Mouse (Mus musculus) liver, embryonic 12.5 days (tissue): ENCODE measurements around the gene Bend7. TPM values are rescaled to one million over a fixed set of nuclear protein-coding genes. Genes with fewer than 3 reads are reported as not detected.

Source experiments
- ATAC-seq: fragments of 200-750 bp; cut with Nextera tagmentation; 2 replicates; pipeline ENCODE4 v1.8.0; 2017; ENCODE audit warnings: moderate number of reproducible peaks, mild to moderate bottlenecking, moderate library complexity
- H3K27ac ChIP-seq: fragments of 300-500 bp; sonication (generic); 2 replicates; pipeline ENCODE4 v1.5.1; 2016; ENCODE audit warnings: mild to moderate bottlenecking
- H3K27me3 ChIP-seq: fragments of 300-500 bp; sonication (generic); replicated peaks from 2 replicates; pipeline ENCODE4 v1.6.1; 2016; ENCODE audit warnings: mild to moderate bottlenecking, moderate library complexity
- H3K36me3 ChIP-seq: fragments of 300-500 bp; sonication (generic); 2 replicates; pipeline ENCODE4 v1.6.1; 2016; ENCODE audit warnings: mild to moderate bottlenecking, moderate library complexity
- H3K4me1 ChIP-seq: fragments of 300-500 bp; sonication (generic); 2 replicates; pipeline ENCODE4 v1.6.1; 2016
- H3K4me2 ChIP-seq: fragments of 300-500 bp; sonication (generic); 2 replicates; pipeline ENCODE4 v1.6.1; 2016; ENCODE audit warnings: mild to moderate bottlenecking, moderate library complexity
- H3K4me3 ChIP-seq: fragments of 300-500 bp; sonication (generic); 2 replicates; pipeline ENCODE4 v1.5.1; 2016; ENCODE audit warnings: mild to moderate bottlenecking, moderate library complexity
- H3K9ac ChIP-seq: fragments of 300-500 bp; sonication (generic); 2 replicates; pipeline ENCODE4 v1.6.1; 2016; ENCODE audit warnings: mild to moderate bottlenecking, moderate library complexity
- H3K9me3 ChIP-seq: fragments of 300-500 bp; sonication (generic); replicated peaks from 2 replicates; pipeline ENCODE4 v1.6.1; 2016; ENCODE audit warnings: mild to moderate bottlenecking, moderate library complexity
- WGBS: fragments of 180-500 bp; shearing (Covaris S2); methylation state at CpG from one replicate; pipeline ENCODE4 v1.1.7; 2016; ENCODE audit not compliant: insufficient replicate concordance; 5-methylcytosine and 5-hydroxymethylcytosine counted together
- polyA plus RNA-seq: library from polyadenylated mRNA; unstranded; fragments of >200 nt; fragmentation: Nextera tagmentation; extraction: Ambion mirVana; gene quantifications from 2 replicates; pipeline ENCODE4 v1.2.1, GENCODE M21; 2016

The Bend7 gene
- polyA plus RNA-seq, 1 experiment from 2014 or later: 1.7 TPM

DNA sequence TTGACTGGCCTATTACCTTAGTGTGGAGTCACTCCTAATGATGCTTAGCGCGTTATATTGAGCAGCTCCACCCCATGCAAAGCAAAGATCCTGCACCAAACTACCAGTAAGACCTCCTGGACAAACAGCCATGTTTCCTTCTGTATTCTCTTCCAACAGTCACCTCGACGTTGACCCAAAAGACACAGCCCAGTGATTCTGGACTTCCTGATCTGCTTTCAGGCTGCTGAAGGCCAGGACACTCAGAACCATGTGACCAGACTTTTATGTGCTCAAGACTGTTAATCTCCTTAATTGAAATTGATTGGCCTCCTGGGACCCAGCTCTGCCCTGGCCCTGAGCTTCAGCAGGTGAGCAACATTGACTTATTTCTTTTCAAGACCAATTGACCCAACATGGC, 111.4 kb downstream of the Bend7 start:
- no peaks in the 10 kb centered on the region for H3K9me3 ChIP-seq
- no peak overlapping the region for H3K4me3 ChIP-seq
- no peak overlapping the region for H3K9ac ChIP-seq
- H3K4me1 ChIP-seq: peaks cover 21% of the 10 kb centered on the region
- no peak overlapping the region for H3K27ac ChIP-seq
- ATAC-seq: no peak
- 74% methylated on average over 4 of the region's 4 CpGs for WGBS
- H3K27me3 ChIP-seq: peaks cover 6% of the 10 kb centered on the region; the same call in 1 of the 2 replicates
- H3K36me3 ChIP-seq: no peaks in the 10 kb centered on the region
- no peak overlapping the region for H3K4me2 ChIP-seq

DNA sequence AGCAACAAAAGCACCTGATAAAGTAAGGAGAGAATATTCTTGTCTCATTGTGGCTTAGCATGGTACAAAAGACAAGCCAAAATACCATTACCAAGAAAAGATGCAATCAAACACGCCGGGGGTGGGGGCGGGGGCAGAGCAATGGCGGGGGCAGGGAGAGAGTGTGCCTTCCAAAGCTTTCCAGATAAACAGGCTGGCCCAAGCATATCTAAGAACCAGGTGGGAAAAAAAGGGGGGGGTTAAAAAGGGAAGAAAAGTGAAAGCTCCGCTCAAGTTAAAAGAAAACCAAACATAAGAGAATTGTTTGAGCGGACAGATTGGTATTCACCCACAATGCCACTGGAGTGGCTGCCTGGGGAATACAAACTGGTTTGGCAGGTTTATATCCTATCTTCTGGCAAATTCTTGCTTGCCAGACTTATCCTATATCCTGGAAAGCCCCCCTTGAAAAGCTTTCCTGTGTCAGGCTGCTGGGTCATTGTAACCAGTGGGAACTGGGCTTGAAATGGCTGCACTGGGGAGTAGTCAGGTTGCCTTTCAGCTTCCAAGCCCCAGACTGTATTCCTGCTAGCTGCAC, 111.9 kb downstream of the Bend7 start:
- ATAC-seq: no peak
- no peak overlapping the region for H3K27ac ChIP-seq
- 61% methylated on average over 6 of the region's 6 CpGs for WGBS
- H3K4me1 ChIP-seq: peaks cover 21% of the 10 kb centered on the region
- H3K4me3 ChIP-seq: no peak overlapping the region
- H3K27me3 ChIP-seq: peaks cover 4% of the 10 kb centered on the region; the same call in 1 of the 2 replicates
- H3K36me3 ChIP-seq: no peaks in the 10 kb centered on the region
- H3K9me3 ChIP-seq: no peaks in the 10 kb centered on the region
- no peak overlapping the region for H3K9ac ChIP-seq
- no peak overlapping the region for H3K4me2 ChIP-seq

GRCm38 (mm10) chr2:4831493-4831892, 113.9 kb downstream of the Bend7 start:
- H3K36me3 ChIP-seq: no peaks in the 10 kb centered on the region
- H3K4me2 ChIP-seq: no peak overlapping the region
- H3K4me3 ChIP-seq: no peak overlapping the region
- H3K27ac ChIP-seq: no peak overlapping the region
- H3K27me3 ChIP-seq: peaks cover 4% of the 10 kb centered on the region; the same call in 1 of the 2 replicates
- no peak overlapping the region for H3K9ac ChIP-seq
- peak; percentile 54; the same call in 1 of the 2 replicates for ATAC-seq
- no peaks in the 10 kb centered on the region for H3K9me3 ChIP-seq
- peaks cover 21% of the 10 kb centered on the region for H3K4me1 ChIP-seq
- 28% methylated on average over 4 of the region's 4 CpGs for WGBS

- Histone ChIP-seq H3K36me3 (no peaks in the 10 kb centered on the region), H3K9me3 (no peaks in the 10 kb centered on the region), H3K27me3 (no peaks in the 10 kb centered on the region; the same call in 1 of the 2 replicates), H3K27ac (no peak overlapping the region), H3K9ac (no peak overlapping the region), H3K4me1 (peaks cover 21% of the 10 kb centered on the region), H3K4me2 (no peak overlapping the region), H3K4me3 (no peak overlapping the region)
- WGBS: 62% methylated on average over 4 of the region's 4 CpGs
- ATAC-seq: no peak
These were observed 114.5 kb downstream of the Bend7 start for GRCm38 (mm10) chr2:4832166-4832565.

GRCm38 (mm10) chr2:4849449-4849848, 131.8 kb downstream of the Bend7 start:
- Histone ChIP-seq H3K4me2 (no peak overlapping the region), H3K9me3 (no peaks in the 10 kb centered on the region)
- WGBS: 68% methylated on average over 2 of the region's 2 CpGs

More at GRCm38 (mm10) chr2:4849449-4849848, 131.8 kb downstream of the Bend7 start:
- no peak for ATAC-seq
- H3K4me1 ChIP-seq: no peaks in the 10 kb centered on the region
- H3K36me3 ChIP-seq: no peaks in the 10 kb centered on the region
- no peaks in the 10 kb centered on the region for H3K27me3 ChIP-seq
- H3K9ac ChIP-seq: no peak overlapping the region
- no peak overlapping the region for H3K4me3 ChIP-seq
- H3K27ac ChIP-seq: no peak overlapping the region

Other genes starting within 250 kb of the Bend7 start
- 33.7 and 34.9 TPM in 2 replicates for gene Prpf18, start 65.7 kb upstream of the Bend7 start, polyA plus RNA-seq
- gene Sephs1, start 163.7 kb downstream of the Bend7 start, polyA plus RNA-seq: 47.6 and 49.2 TPM in 2 replicates
- gene Phyh, start 201.2 kb downstream of the Bend7 start, polyA plus RNA-seq: 38.7 and 39.2 TPM in 2 replicates